15 mouse cellular contexts compared by ENCODE assay signal in genomic region chr1:68839352-68839751, GRCm38 (mm10).
"Had no signal": no experiment of that assay in that cellular context is flagged by ENCODE, and none has a peak within 500 bp of the region (broad histone marks: within the 10 kb centered on the region; RNA-seq: fewer than 3 reads in every experiment).

No protein-coding gene starts in this region.

- H3K4me3 ChIP-seq: limb, embryonic 12.5 days; liver, embryonic 13.5 days; lung, embryonic 15.5 days; megakaryocyte, embryonic 14.5 days; neural tube, embryonic 15.5 days had no signal

- H3K4me2 ChIP-seq: limb, embryonic 12.5 days; liver, embryonic 13.5 days; lung, embryonic 15.5 days; neural tube, embryonic 15.5 days had no signal

- H3K27me3 ChIP-seq: limb, embryonic 12.5 days; liver, embryonic 13.5 days; lung, embryonic 15.5 days; megakaryocyte, embryonic 14.5 days; neural tube, embryonic 15.5 days had no signal

- DNase-seq: kidney, postnatal 25 days; liver; liver, embryonic 13.5 days; liver, postnatal 0 days; lung, postnatal 14 days; right cerebral cortex, postnatal 4 days; spleen, adult 18-20 months; thymus, adult 18-20 months; thymus, postnatal 14 days had no signal

- ATAC-seq: liver, postnatal 0 days; midbrain, embryonic 16.5 days had no signal

- H3K4me1 ChIP-seq: limb, embryonic 12.5 days; liver, embryonic 13.5 days; lung, embryonic 15.5 days; megakaryocyte, embryonic 14.5 days; neural tube, embryonic 15.5 days had no signal

- H3K27ac ChIP-seq: limb, embryonic 12.5 days; liver, embryonic 13.5 days; lung, embryonic 15.5 days; macrophage; neural tube, embryonic 15.5 days had no signal

- H3K9ac ChIP-seq: limb, embryonic 12.5 days; liver, embryonic 13.5 days; liver, postnatal 0 days; lung, embryonic 15.5 days; neural tube, embryonic 15.5 days had no signal

- H3K36me3 ChIP-seq: limb, embryonic 12.5 days; liver, embryonic 13.5 days; lung, embryonic 15.5 days; neural tube, embryonic 15.5 days had no signal

- H3K9me3 ChIP-seq: limb, embryonic 12.5 days; liver, embryonic 13.5 days; lung, embryonic 15.5 days; megakaryocyte, embryonic 14.5 days; neural tube, embryonic 15.5 days had no signal
